Mouse (Mus musculus) heart, postnatal 25 days (tissue): ENCODE data around the gene Paqr4. TPM values are rescaled to one million over a fixed set of nuclear protein-coding genes. Genes with fewer than 3 reads are reported as not detected.
A peak's percentile ranks its signal among the peaks of the same experiment; 100 is the strongest.

ENCODE experiments used
- DNase-seq: peaks from one replicate; pipeline ENCODE4 v3.0.0; 2022; ENCODE audit warnings: low spot score
- intact Hi-C: fragments of 180-260 bp; cut with DNase I; formaldehyde crosslinking; loops from one replicate; pipeline ENCODE4 v1.15.1; 2025
- total RNA-seq, 2 experiments: library from RNA; stranded (reverse); gene quantifications; 2 replicates each; pipeline ENCODE4 v1.2.3; 2021

Gene Paqr4
- total RNA-seq, 2 experiments from 2014 or later: 26.1 to 29.5 TPM

DNA sequence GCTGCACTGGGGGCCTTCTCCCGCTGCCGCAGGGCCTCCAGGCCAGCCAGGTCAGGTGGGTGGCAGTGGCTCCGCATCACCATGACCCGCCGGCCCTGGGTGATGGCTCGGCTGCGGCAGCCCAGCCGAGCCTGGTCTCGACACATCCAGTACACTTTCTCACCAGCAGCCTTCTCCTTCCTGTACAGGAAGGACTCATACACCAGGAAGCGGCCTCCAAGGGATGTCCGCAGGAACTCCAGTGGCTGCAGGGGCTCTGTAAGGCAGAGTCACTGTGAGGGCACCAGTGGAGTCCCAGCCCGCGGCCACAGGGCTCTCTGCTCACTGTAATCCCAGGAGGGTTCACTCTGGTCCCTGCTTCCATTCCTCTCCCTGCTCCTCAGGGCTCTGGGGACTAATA, 15.0 kb upstream of the Paqr4 start:
- intact Hi-C loops: no loop called here
- no peak for DNase-seq

DNA sequence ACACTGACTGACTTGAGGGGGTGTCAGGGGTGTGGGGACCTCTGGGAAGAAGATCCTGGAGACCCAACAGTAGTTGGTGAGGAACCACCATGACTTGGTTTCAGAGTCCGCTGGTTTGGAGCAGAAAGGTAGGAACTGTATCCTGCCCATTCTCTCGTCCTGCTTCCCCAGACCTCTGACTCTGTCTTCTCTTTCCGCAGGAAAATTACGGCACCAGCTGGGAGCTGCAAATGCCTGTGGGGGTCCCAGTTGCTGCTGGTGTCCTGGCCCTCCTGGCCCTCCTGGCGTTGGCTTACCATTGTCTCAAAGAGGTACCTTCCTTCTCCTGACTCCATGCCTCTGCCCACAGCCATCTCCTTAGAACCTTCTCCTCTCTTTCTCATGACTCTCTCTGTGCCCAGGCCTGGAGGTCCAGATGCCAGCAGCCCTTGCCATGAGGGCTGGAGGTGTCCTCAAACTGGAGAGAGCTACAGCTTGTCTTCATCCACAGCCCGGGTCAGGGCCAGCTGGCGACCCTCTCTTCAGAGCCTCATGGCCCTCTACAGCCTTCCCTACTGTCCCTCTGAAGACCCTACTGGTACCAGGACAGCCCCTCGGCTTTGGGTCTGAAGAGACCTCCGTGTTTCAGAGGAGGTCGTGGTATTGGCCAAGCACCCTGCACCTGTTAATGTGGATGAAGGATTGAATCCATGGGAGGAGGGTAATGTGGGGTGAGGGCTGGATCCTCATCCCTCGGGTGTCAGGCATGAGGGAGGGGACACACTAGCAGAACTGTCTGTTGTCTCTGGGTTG, 8.9 kb upstream of the Paqr4 start:
- intact Hi-C loops: loop anchor here (5.0 kb wide), 2 partner anchors 38 to 93 kb away; partner anchors contain the start of genes Flywch2, Prss32 and Prss41
- DNase-seq: no peak

DNA sequence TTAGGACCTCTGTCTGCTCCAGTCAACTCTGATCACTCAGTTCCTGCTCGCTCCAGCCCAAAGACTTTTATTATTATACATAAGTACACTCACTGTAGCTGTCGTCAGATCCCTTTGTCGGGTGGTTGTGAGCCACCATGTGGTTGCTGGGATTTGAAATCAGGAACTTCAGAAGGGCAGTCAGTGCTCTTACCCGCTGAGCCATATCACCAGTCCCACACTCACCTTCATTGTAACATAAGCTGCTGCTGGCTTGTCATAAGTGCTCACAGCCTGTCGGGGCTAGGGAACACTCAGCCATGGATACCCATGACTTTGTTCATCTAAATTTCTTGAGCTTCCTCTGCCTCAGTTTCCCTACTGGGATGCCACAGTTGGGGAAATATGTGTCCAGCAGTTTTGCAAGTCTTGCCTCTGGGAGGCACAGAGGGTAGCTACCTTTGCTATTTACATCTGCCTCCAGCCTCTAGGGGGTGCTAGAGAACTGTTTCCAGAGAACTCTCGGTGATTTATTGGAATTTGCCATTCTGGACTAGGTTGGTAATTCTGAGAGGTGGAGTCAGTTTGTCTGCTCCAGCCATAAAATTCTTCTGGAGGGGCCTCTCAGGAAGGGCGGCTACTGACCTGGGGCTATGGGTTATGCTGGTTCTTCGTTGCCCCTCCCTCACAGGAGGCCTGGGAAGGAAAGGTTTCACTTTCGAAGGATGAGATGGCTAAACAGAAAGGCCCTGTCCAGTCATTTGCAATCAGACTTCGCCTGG, 8.1 kb upstream of the Paqr4 start:
- intact Hi-C loops: loop anchor here (5.0 kb wide), 2 partner anchors 38 to 93 kb away; partner anchors contain the start of genes Flywch2, Prss32 and Prss41
- DNase-seq: peak; percentile 48

DNA sequence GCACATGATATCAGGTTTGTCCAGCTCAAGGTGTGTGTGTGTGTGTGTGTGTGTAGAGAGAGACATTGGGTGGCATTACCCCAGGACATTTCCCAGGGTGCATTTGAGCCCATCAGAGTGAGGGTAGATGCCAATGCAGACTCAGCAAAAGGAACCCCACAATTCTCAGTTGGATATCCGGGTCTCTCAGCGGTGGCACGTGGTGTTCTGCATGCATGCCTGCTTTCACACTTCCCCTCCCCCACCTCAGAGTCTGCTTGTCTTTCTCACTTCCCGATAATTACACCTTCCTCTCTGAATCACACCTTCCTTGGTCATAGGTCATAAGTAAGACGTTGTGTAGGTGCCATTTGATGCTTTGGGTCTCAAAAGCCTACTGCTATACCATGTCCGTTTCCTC, 7.4 kb upstream of the Paqr4 start:
- no peak for DNase-seq
- intact Hi-C loops: loop anchor here (5.0 kb wide), 2 partner anchors 39 to 94 kb away; partner anchors contain the start of genes Flywch2, Prss32 and Prss41

DNA sequence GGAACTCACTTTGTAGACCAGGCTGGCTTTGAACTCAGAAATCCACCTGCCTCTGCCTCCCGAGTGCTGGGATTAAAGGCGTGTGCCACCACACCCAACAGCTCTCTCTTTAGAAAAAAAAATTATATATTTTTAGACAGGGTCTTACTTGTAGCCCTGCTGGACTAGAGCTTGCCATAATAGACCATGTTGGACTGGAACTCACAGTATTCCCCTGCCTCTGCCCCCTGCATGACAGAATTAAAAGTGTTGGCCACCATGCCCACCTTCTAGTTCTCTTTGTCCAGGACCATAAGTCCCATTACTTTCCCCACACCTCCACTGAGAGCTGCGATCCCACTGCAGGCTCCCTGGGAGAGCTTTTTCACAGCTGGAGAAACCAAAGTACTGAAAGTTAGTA, 6.8 kb upstream of the Paqr4 start:
- intact Hi-C loops: loop anchor here (5.0 kb wide), 2 partner anchors 40 to 95 kb away; partner anchors contain the start of genes Flywch2, Prss32 and Prss41

DNA sequence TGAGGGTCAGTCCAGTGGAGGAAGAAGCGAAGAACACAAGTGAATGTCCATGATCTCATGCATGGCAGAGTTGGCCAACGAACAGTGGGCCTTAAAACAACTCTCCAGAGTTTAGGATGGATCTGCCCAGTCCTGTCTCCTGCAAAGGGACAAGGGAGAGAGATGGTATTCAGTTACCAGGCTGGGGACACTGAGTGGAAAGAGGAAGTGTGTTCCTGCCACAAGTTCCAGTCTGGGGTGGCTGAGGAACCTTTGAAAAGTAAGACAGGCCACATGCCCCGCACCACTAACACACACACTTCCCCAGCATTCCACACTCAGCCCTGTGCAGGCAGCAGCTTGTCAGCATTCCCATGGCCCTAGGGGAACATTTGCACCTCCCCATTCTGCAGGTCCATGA, 6.1 kb upstream of the Paqr4 start:
- DNase-seq: no peak
- intact Hi-C loops: loop anchor here (5.0 kb wide), 2 partner anchors 41 to 96 kb away; partner anchors contain the start of genes Flywch2, Prss32 and Prss41

More for the DNA sequence above, 6.8 kb upstream of the Paqr4 start:
- no peak for DNase-seq

DNA sequence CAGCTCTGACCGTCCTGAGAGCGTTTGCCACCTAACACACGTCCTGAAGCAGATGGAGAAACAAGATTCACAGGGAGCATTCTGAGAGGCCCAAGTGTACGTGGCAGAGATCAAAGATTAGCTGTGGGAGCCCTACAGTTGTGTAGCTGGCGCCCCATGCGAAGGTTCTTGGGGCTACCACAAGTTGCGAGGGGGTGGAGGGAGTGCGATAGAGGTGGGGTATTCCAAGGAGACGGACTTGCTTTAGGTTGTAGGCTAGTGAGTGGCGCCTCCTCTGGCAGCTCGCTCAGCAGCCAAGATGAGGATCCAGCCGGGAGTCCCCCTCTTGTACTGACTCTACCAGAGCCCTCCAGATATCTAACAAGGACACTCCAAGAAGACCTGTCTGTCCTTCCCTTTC, 5.6 kb upstream of the Paqr4 start:
- no peak for DNase-seq
- intact Hi-C loops: loop anchor here (5.0 kb wide), 2 partner anchors 41 to 96 kb away; partner anchors contain the start of genes Flywch2, Prss32 and Prss41

DNA sequence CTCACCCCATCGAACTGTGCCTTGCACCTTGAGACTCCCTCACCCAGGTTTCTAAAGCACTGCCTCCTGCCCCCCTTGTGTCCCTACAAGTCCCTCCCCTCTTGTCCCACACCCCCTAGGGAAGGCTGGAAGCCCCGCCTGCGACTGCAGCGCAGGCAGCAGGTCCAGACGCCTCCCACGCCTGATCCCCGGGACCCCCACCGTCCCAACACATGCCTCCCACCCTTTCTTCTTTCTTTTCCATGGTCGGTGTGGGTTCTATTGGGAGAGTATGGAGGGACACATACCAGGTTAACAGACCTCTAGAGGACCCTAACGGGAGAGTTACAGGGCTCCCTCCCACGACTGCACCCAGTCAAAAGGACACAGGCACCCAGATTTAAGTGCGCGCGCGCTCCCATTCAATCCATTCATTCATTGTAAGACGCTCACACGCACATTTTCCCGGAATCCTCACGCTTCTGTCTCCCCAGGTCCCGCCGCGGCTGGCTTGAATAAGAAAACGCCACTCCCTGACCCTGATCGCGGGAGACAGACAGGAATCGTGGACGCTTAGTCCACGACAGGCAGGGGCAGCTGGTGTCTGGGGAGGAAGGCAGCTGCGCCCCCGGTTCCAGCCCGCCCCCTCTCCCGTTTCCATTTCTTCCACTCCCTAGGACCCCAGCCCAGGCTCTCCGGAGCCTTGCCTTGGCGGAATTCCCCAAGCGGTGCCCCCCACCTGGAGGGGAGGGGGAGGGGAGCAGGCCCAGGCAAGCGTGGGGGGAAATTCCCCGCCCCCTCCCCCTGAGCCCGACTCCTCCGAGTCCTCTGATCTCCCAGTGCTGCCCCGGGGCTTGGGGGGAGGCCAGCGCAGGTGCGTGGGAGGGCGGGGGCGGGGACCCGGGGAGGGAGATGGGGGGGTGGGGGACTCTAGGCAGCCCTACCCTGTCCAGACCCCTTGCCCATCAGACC, 4.9 kb upstream of the Paqr4 start, which contains the start of gene Kremen2:
Kremen2 (minus strand) TSS at position 533 of the 951 bp plus-strand sequence.
- intact Hi-C loops: loop anchor here (5.0 kb wide), 2 partner anchors 42 to 97 kb away; partner anchors contain the start of genes Flywch2, Prss32 and Prss41
- no peak for DNase-seq

DNA sequence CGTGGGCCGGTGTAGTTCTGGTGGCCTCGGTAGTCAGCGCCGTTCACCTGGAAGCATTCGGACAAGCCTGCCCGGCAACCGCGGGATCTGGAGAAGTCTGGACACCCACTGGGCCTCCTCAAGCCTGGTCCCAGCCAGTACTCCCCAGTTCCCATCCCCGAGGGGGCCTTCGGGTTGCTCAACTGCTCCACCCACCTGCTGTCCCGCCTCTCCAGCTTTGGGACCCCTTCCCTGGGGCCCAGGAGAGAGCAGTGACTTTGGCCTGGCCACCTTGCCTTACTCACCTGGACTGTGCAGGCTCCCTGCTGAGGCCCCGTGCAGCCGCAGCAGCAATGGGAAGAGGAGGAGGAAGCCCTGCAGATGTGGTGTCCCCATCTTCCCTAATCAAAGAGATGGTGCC, 4.0 kb upstream of the Paqr4 start:
- intact Hi-C loops: loop anchor here (5.0 kb wide), 2 partner anchors 43 to 98 kb away; partner anchors contain the start of genes Flywch2, Prss32 and Prss41
- DNase-seq: no peak

DNA sequence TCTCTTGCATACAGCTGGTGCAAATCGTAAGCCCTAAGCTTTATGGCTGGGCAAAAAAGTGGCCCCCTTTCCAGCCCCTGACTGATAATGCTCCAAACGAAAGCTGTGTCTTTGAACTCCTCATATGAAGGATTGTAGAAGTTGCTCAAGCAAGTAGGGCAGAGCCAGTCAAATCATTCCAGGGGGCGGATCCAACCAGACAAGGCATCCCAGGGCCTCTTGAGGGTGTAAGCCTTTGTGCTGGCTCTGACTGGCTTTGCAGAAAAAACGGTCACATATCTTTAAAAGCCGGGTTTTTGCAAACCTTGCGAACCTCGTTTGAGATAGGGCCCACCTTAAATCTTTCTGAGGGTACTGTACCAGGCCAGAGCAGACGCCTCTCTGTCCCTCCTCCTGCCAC, 3.4 kb upstream of the Paqr4 start:
- intact Hi-C loops: no loop called here
- no peak for DNase-seq

DNA sequence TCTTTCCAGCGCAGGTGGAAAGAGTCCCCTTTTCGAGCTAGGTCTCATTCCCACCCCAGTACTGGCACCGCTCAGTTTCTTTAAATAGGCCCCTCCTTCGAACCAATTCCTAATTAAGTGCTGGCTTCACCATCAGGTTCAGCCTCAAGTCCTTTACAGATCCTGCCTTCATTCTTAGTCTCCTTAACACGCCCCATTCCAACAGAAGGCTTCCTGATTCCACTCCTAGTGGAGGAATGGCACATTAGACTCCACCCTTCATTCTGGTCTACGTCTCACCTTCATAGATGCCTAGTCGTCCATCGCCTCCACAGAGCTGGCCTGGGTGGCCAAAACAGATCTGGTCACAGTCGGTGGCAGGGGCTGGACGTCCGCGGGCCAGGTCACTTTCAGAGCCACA, 2.3 kb upstream of the Paqr4 start:
- intact Hi-C loops: no loop called here

DNA sequence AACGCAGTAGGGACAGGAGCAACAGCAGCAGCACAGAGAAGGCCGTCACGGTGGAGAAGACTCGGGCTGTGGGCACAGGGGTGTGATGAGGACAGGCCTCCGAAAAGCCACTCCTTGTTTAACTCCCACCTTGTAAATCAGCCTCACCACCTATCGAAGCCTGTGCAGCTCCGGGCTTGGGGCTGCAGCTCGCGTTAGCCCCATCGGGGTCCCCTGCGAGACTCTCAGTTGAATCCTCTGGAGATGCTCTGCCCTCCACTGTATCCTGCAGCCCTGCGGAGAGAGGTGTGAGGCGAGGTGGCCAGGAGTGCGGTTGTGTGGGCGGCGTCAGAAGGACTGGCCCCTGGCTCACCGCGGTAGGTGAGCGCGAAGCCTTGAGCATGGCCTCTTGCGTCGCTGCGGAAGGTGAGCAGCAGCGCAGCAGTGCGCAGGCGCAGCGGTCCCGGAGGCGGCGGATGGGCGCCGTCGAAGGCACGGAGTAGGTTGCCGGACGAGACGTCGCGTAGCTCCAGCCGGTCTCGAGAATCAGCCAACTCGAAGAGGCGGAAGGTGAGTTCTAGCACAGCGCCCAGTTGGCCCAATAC, 1.6 kb upstream of the Paqr4 start:
- no peak for DNase-seq

More for the DNA sequence above, 2.3 kb upstream of the Paqr4 start:
- DNase-seq: no peak

DNA sequence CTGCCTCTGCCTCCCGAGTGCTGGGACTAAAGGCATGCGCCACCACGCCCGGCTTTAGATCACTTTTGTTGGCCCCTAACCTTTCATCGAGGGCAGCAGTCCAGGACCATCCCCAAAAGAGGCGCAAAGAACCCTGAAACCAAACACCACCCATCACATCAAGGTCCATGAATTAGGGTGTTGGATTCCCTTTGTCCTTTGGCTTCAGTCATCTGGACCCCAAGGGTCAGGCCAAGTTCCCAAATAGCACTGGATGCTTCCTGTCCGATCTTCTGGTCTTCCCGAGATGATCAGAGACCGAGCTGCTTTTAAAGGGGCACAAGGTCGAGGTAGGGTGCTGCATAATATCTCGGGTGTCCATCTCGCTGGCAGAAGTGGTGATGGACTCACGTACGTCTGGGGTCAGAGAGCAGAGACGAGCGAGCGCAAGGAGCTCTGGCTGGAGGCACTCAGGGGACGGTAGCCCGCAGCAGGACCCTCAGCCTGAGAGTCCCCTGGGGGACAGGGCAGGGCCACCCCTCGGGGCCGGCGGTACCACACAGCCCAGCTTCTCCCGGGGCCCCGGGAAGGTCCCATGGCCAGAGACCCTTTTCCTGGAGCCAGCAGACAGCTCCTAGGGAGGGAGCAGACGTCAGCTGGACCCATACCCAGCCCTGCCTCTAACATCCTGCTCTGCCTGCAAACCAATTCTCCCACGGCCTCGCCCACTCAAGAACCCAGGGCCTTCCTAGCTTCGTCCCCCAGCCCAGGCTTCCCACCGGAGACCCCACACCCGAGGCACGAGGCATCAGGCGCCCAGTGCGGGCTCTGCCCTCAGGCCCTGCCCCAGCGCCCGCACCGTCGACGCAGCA, 917 bp upstream of the Paqr4 start:
- intact Hi-C loops: no loop called here
- DNase-seq: no peak

More for the DNA sequence above, 1.6 kb upstream of the Paqr4 start:
- intact Hi-C loops: no loop called here

DNA sequence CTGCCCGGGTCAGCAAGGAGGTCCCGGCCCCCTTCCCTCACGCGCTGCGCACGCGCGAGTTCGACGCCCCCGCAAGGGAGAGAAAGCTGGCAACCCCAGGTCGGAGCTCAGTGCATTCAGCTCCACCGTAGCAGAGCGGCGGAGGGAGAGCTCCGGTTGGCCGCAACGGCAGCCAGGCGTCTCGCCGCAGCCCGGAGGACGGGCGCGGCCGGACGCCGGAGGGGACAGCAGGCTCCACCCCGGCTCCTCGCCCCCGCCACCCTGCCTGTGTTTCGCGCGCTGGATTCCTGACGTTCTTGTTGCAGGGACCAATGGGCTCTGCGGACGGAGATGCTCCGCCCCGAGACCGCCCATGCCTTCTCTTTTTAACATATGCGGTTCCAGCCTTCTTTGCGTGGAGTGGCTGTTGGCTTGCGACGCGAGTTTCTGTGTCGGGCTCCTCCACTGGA, 507 bp downstream of the Paqr4 start:
- DNase-seq: peak; percentile 89
- intact Hi-C loops: no loop called here

DNA sequence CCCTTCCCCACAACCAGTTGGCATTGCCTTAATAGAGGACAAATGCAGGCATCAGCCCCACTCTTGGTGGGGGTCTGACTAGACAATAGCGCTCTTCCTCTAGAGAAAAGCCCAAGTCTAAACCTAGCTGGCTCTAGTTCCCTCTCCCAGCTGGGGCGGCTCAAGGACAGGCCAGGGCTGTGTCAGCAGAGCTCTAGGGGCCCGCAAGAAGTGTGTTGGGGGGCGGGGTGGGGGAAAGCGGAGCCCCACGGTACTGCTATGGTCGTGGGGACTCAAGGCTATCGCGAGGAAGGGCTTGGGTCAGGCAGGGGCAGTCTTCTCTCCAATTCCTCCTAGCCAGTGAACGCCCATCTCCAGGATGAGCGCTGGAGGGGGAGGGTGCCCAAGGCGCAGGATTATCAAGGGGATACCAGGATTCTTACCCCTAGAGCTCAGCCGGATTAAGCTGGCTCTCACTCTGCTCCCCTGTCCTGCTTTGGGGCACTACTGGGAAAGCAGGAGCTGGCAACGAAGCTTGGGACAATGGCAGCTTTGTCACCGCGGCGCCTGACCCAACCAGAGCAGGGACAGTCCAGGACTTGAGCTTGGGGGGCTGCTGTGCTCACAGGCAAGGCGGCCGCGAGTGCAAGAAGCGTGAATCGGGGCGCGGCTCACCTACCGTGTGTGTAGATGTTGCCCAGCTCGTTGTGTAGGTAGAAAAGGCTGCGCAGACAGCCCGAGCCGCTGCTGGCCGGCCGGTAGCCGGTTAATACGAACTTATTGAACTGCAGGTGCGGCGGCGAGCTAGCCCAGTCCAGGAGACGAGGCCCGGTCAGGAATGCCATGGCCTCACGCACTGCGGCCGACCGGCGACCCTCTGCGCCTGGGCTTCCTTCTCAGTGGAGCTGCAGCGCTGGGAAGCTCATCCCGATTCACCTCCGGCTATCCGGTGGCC, 1.2 kb downstream of the Paqr4 start:
- DNase-seq: no peak
- intact Hi-C loops: no loop called here

DNA sequence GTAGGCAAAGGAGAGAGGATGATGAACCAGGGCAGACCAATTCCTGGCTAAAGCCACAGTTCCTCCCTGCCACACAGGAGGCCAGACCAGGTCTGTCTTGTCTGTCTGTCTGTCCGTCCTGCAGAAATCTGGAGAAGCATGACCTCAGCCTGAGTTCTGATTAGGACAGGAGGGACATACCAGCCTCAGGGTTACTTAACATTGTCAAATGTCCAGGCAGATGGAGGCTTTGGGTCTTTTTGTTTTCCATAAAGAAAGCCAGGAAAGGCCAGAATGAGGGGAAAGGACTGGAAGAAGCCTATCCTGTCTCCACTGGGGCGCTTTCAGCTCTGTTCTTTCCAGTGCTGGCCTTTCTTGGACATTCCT, 1.8 kb downstream of the Paqr4 start:
- intact Hi-C loops: no loop called here

More for the DNA sequence above, 1.8 kb downstream of the Paqr4 start:
- no peak for DNase-seq
